Mouse (Mus musculus): ENCODE measurements around the gene Spryd7. TPM values are rescaled to one million over a fixed set of nuclear protein-coding genes. Genes with fewer than 3 reads are reported as not detected.
A peak's percentile ranks its signal among the peaks of the same experiment; 100 is the strongest.
"Not testable (repeated sequence)": the region's sequence is repeated elsewhere in the genome, so short reads cannot be mapped to it uniquely, and the experiment has no call there.

Gene Spryd7
- 10 to 100 TPM; 52.6 to 61.9 (median 58.5) TPM for total RNA-seq (2022)

DNA sequence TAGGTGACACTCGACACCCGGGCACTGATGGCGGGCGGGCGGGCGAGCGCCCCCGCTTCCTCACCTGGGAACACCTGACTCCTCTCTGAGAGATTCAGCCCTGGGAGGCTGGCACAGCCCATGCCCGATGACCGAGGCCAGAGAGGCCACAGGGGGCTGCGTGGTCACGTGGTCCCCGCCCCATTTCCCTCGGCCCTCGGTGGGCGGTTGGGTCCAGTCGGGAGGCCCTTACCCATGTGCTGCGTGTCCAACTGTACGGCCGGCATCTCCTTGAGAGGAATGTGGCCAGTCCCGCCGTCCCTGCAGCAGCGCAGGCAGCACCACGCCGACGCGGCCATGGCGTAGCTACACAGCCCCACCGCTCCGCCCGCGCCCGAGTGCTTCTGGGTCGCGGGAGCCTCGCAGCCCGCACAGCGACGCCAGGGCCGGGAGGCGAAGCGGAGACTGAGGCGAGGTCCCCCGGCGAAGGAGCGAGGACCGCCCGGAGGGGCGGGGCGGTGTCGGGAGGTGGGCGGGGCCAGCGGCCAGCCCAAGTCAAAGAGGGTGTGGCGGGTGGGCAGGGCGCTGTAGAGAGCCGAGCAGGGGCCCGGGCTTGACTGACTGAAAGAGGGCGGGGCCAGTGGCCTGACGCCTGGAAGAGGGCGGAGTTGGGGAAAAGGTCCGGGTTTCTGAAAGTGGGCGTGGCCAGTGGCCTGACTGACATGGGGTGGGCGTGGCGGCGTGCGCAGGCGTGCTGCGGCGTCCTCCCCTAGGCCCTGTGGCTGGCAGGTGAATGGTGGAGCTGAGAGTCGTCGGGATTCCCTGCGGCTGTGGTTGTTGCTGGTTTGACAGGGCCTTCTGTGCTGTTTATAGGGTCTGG is at the start of gene Spryd7:
Gene Spryd7, minus strand, starts transcription at position 598 of the 859 bp plus-strand sequence.
- peak; percentile 98 for DNase-seq (ENCODE audit: low spot score)

DNA sequence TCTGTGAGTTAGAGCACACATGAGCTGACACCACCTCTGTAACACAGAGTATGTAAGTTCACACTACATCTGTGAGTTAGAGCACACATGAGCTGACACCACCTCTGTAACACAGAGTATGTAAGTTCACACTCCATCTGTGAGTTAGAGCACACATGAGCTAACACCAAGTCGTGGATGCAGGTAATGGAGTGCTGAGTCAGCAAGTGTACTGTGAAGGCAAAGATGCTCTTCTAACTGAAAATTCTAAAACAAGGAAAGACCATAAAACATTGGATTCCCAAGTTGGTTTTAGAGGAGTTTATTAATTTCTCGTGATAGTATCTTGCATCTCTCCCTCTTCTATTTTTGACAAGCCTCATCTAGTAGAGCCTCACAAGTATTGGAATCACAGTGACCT is 49.4 kb upstream of the Spryd7 start:
- DNase-seq (ENCODE audit: low spot score): not testable (repeated sequence)

DNA sequence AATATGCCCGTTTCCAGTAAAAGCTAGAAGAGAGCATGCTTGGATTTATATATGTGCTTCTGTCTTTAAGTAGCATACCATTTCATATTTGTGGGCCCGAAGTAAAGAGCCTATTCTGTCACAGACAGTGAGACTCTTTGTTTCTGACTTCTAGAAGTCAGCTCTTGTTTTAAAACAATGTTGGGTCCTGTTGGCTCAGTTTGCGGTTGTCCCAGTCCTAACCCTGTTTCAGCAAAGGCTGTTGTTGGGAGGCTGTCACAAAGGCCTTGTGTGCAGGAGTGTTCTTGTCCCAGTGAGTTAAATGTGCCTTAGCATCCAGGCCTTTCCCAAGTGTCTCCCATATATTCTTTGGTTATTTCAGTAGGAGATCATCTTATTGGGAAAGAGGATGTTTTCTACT is 47.4 kb upstream of the Spryd7 start:
- no peak for DNase-seq (ENCODE audit: low spot score)

DNA sequence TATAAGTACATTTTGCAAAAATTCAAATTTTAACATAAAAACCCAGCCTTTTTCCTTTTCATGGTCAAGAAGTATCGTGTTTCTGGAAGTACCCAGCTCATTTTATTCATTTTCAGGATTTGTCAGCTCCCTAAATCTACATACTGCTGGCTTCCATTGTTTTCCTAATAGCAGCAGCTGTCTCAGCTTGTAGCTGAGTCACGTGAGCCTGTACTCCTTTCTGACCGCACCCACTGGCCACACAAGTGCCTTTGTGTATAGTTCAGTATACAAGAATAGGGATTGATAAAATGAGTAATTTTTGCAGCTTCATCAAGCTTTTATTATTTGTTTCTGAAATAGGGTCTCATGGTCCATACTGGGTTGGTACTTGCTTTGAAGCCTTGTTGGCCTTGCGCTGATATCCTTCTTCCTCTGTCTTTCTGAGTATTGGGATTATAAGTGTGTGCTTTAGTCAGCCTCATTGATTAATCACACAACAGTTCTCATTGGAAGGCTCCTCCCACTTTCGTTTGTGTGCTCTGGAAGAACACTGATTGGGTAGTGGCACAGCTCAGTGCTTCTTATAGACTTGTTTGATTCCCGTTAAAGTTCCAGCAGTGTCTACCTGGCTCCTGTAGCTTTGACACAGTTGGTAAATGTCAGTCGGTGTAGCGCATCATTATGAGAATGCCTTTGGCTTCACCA is 46.5 kb upstream of the Spryd7 start:
- no peak for DNase-seq (ENCODE audit: low spot score)

DNA sequence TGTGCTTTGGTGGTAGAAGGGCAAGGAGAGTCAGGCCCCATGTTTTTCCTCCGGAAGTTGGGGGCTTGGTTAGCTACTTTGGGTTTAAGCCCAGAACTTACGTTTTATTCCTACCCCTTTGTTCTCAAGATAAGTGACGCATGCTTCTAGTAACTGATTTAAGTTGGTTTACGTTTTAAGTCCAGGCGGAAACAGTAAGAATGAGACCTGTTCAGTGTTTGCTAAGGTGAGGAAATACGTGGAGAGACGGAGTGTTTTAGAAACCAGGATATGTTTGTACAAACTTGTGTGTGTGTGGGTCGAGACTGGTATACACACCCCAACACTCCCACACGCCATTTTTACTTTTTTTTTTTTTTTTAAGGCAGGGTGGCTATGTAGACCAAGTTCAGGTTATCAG is 44.7 kb upstream of the Spryd7 start:
- DNase-seq (ENCODE audit: low spot score): no peak

DNA sequence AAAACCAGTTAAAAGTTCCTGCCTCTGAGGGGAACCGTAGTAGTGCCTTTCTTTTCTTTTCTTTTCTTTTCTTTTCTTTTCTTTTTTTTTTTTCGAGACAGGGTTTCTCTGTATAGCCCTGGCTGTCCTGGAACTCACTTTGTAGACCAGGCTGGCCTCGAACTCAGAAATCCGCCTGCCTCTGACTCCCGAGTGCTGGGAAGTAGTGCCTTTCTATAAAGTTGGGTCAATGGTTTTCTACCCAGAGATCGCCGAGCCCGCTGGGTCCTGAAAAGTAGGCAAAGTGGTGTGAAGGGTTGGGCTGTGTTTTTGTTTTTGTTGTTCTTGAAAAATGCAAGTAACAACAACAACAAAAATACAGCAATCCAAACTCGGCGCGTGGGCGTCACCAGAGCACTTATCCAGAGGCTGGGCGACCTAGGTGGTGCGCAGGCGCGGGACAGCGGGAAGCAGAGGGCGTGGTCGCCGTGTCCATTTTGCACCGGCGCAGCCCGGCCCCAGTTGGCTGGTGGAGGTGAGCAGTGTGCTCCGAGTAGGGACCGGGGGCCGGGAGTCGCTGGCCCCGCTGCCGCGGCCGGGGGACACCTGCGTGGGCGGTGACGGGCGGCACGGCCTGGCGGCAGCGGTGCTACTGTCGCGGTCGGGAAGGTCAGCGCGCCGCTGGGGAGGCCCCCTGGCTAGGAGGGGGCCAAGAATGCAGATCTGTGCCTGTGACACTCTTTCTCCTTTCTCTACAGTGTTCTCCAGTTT is 42.5 kb upstream of the Spryd7 start:
- DNase-seq (ENCODE audit: low spot score): peak; percentile 91

DNA sequence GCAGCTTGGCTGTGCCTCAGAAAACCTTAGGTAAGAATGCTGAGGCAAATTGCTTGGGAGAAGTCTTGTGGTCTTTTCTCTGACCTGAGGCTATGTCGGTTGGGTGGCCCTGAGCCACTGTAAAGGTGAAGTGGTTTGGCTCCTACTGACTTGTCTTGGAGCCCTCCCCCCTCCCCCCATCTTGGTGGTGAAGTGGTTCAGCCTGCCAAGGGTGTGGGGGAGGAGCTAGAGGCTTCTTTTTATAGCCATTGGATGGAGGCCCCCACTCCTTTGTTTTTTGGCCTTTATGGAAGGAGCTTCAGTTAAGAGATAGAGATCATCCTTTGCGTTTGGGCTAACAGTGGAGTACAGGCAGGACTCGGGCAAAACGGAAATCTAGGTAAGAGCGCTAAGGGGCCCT is 41.3 kb upstream of the Spryd7 start, which contains the start of gene Trim13:
Gene Trim13, plus strand, starts transcription at position 280 of the 400 bp plus-strand sequence.
- no peak for DNase-seq (ENCODE audit: low spot score)

DNA sequence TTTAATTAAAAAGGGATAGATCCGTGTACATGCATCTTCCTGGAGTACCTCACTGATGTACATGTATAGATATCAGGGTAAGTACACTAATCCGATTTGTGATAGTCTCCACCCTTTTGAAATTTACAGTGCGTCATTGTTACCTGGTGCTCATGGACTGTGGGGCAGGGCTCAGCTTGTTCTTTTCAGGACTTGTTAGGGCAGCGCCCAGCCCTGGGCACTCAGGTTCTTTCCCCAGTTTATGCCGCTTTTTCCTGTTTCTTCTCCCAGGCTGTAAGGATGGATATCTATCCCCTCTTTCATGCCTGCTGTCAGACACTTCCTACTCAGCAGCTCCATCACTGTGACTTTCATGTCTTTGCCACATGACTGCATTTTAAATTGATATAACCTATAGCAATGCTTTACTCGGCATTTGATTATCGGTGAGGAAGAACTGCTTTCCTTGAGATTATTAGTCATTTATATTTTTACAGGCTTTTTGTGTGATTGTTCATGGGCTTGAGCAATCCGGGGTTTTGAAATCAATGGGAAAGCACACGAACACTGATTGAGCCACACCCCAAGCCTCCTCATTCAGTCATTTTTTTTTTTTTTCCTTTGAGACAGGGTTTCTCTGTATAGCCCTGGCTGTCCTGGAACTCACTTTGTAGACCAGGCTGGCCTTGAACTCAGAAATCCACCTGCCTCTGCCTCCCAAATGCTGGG is 40.2 kb upstream of the Spryd7 start:
- no peak for DNase-seq (ENCODE audit: low spot score)

DNA sequence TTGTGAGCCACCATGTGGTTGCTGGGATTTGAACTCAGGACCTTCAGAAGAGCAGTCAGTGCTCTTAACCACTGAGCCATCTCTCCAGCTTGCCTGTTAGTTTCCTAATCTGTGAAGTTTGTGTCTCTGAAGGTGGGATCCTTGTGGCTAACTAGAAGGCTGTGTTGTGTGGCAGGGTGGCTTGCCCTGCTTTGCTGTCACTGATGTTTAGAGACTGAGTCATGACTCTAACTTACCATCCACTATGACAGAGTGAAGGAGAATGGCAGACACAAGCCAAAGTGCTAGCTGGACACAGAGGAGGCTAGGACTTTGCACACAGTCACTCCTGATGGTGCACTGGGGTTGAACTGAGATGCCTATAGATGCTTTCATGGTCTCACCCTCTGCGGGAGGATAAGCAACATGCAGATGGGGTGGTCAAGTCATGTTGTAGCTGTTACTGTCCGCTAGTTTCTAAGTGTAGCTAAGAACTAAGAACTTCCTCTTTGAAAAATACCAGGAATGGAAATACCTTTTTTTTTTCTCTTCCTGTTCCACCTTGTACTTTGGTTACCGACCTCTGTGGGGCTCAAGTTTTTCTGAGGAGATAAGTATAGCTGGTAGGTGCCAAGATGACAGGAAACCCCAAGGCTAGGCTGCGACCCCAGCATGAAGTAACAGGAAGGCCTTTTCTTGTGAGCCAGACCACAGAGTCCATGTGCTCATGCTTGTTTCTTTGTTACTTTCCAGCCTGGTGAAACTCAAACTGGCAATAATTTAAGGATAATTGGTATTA is 32.8 kb upstream of the Spryd7 start:
- DNase-seq (ENCODE audit: low spot score): no peak

DNA sequence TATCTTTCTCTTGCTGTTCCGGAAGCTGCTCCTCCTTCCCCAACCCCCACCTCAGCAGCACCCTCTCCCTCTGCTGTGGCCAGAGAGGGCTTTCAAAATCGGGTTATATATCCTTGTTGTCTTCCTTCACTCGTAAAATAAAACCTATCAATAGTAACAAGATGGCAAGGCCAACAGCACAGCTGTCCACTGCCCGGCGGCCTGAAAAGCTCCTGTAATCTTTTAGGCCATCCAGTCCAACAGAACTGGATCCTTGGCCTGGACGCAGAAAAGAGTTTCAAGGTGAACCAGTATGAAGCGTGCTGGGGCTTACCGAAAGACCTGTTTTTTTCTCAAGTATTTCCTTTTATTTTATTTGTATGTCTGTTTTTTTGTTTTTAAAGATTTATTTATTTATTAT is 19.3 kb upstream of the Spryd7 start:
- DNase-seq (ENCODE audit: low spot score): no peak

DNA sequence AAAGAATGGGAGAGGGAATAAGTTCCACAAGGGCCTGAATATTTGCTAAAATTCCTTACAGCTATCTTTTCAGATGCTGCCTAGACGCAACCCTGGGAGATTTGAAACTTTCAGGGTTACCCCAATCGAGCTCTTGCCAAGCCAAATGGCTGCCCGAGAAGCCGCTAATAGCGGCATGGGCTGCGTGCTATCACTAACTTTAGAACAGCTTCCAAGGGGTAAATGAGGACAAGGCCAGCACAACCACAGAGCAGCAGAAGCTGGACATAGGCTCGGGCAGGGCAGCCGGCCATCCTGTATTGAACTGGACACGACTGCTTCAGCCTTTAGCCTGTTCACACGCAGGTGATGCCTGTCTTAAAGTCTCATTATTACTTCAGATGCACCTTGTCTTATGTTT is 18.4 kb upstream of the Spryd7 start:
- DNase-seq (ENCODE audit: low spot score): peak; percentile 49

DNA sequence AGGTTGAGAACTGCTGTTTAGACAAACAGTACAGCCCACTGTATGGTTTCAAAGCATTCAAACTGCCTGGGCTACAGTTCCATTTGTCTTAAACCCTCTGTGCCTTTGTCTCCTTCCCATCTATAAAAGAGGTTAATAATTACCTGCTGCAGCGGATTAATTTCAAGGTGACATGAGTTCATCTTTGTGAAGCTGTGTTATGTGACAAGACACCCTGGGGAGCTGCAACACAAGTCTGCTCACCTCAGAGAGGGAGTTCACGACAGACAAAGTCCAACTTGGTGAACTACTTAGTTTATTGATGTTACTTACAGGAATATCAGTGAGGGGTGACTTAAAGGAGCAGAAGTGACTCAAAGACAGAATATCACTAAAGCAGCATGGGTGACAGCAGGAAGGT is 15.4 kb upstream of the Spryd7 start:
- no peak for DNase-seq (ENCODE audit: low spot score)

DNA sequence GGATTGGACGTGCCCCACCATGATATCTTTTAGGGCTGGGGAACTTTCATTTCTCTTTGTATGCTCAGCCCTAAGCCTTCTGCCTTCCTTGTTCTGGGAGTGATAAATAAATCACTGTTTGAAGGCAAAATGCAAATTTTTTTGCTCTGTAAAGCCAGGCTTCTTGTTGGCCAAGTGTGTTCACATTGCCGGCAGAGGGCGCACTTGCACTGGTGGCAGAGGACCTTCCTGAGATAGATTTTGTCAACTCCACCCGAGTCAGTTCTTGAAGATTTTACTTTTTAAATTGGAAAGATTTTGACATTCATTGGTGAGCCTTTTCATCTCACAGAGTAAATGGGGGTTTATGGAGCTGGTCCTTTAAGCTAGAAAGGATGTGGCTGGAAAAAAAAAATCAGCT is 14.7 kb upstream of the Spryd7 start:
- peak; percentile 82 for DNase-seq (ENCODE audit: low spot score)

DNA sequence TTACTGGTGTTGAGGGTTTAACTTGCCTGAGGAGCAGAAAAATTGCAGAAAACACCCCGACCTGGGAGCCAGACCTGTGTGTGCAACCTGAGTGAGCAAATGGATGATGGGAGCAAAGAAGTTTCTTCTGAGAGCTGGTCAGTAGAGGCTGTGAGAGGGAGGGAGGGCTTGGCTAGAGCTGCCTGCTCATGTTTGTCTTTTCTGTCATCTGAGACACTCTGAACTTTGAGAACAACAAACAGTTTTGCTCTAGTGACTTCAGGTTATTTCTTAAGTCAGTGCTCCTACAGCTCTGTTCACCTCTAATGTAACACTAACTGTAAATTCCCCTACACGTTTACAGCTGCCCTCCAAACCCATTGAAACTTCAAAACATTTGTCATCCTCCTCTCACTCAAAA is 12.7 kb upstream of the Spryd7 start:
- no peak for DNase-seq (ENCODE audit: low spot score)

DNA sequence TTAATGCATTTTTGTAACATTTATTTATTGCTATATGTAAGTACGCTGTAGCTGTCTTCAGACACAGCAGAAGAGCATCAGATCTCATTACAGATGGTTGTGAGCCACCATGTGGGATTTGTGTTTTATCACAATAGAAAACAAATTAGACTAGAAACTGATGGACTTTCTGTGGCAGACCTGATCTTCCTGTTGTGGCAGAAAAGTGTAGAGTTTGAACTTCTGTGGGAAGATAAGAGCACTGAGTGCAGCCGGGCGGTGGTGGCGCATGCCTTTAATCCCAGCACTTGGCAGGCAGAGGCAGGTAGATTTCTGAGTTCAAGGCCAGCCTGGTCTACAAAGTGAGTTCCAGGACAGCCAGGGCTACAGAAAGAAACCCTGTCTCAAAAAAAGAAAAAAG is 9.5 kb upstream of the Spryd7 start:
- not testable (repeated sequence) for DNase-seq (ENCODE audit: low spot score)

DNA sequence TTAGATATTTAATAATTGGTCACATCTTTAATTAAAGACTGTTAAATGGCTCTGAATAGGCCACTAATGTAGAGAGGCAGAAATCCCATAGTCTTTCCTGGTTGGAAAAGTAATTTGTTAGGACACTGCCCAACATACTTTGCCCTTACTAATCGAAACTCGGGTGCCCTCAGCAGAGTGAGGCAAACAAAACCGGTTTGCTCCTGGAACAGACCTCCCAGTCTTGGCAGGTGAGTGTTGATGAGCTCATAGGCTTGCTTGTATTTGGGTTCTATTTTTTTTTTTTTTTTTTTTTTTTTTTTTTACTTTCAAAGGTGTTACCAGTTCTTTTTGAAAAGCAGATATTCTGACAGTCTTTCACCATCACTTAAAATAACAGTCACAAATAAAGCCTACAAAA is 3.2 kb upstream of the Spryd7 start:
- no peak for DNase-seq (ENCODE audit: low spot score)

DNA sequence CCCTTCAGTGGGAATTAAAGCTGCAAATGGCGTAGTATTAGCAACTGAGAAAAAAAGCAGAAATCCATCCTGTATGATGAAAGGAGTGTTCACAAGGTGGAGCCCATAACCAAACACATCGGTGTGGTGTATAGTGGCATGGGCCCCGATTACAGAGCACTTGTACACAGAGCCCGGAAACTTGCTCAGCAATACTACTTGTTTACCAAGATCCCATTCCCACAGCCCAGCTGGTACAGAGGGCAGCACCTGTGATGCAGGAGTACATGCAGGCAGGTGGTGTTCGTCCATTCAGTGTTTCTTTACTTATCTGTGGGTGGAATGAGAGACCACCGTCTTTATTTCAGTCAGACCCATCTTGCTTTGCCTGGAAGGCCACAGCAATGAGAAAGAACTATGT is 2.2 kb upstream of the Spryd7 start:
- no peak for DNase-seq (ENCODE audit: low spot score)

DNA sequence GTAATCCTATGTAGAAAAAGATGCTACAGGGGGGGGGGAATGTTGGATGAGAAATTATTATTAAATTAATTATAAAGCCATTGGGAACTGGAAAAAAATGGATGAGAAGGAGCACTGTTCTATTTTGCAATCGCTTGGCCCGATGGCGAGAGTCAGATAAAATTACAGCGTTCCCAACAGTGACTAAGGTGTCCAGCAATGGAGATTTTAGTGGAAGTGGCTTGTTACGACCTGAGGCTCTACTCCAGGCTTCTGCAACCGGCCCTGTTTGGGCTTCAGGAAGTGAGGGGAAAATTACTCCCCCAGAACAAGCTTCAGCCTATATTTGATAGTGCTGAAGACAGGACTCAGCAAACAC is 776 bp downstream of the Spryd7 start:
- DNase-seq (ENCODE audit: low spot score): no peak

DNA sequence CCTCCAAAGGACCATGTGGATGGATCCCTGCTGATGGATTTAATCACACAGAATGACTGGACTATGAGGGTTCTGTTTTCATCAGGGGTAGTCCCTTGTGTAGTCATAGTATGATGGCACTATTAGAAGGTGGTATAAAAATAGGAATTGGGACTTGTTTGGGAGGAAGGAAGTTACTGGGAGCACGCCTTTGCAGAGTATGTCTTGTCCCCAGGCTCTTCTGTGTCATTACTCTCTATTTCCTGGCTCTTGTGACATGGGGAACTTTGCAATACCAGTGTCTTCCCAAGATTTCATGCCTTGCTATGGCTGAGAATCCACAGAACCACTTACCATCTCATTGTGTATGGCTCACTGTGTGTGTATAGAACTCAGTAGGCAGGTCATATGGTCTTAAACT is 8.1 kb downstream of the Spryd7 start:
- peak; percentile 34 for DNase-seq (ENCODE audit: low spot score)

DNA sequence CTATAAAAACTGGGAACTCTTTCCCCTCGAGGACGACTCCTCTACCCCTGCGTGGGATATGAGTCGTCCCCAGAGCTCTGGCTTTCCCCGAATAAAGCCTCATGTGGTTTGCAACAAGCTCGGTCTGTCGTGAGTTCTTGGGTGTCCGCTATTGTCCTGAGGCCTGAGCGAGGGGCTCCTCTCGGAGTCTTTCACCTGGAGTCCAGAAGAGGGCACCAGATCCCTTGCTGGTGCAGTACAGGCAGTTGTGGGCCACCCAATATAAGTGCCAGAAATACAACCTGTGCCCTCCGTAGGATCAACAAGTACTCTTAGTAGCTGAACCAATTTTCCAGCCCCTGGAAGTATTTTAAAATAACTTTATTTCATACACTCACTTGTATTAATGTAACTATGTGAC is 18.9 kb downstream of the Spryd7 start:
- not testable (repeated sequence) for DNase-seq (ENCODE audit: low spot score)

All from heart, adult 8-10 months (tissue).